Mouse (Mus musculus) MEL (cell line): ENCODE results near the gene Ect2l. TPM values are rescaled to one million over a fixed set of nuclear protein-coding genes. Genes with fewer than 3 reads are reported as not detected.

ENCODE experiments used
- DNase-seq: peaks from one replicate; pipeline ENCODE4 v3.0.0; 2011; ENCODE audit warnings: low read depth, low spot score
- H3K27ac ChIP-seq: 2 replicates; pipeline ENCODE4 v1.5.1; 2012; ENCODE audit warnings: low read depth, mild to moderate bottlenecking, control low read depth, low read length, moderate library complexity; ENCODE audit not compliant: control insufficient read depth
- H3K27me3 ChIP-seq, 2 experiments: fragments of 150-350 bp in 1 of 2; sonication (generic) in 1 of 2; 2 replicates each; pipeline ENCODE4 v1.6.1; 2012; ENCODE audit warnings: low read length in 2 of 2, mild to moderate bottlenecking in 2 of 2, improper control_type of control experiment in 1 of 2, moderate library complexity in 1 of 2; ENCODE audit not compliant: insufficient read depth in 2 of 2, control insufficient read depth in 1 of 2
- H3K36me3 ChIP-seq, 2 experiments: 2 replicates each; pipeline ENCODE4 v1.6.1; 2012 to 2014; ENCODE audit warnings: low read length in 2 of 2, improper control_type of control experiment in 1 of 2, inconsistent platforms in 1 of 2, mild to moderate bottlenecking in 1 of 2; ENCODE audit not compliant: insufficient read depth in 2 of 2, control insufficient read depth in 1 of 2
- H3K4me1 ChIP-seq, 2 experiments: fragments of 150-350 bp in 1 of 2; sonication (generic) in 1 of 2; 2 replicates each; pipeline ENCODE4 v1.6.1; 2012; ENCODE audit warnings: low read length in 2 of 2, improper control_type of control experiment in 1 of 2, mild to moderate bottlenecking in 1 of 2; ENCODE audit not compliant: insufficient read depth in 2 of 2, control insufficient read depth in 1 of 2
- H3K4me3 ChIP-seq, 2 experiments: fragments of 150-350 bp in 1 of 2; sonication (generic) in 1 of 2; 2 replicates each; pipeline ENCODE4 v1.5.1; 2012; ENCODE audit warnings: low read depth in 2 of 2, low read length in 2 of 2, mild to moderate bottlenecking in 2 of 2, moderate library complexity in 2 of 2, control low read depth in 1 of 2, improper control_type of control experiment in 1 of 2; ENCODE audit not compliant: control insufficient read depth in 1 of 2, insufficient read depth in 1 of 2
- H3K79me2 ChIP-seq: 2 replicates; pipeline ENCODE4 v1.6.1; 2012; ENCODE audit warnings: mild to moderate bottlenecking, low read length, moderate library complexity; ENCODE audit not compliant: control insufficient read depth, poor library complexity, insufficient read depth
- H3K9ac ChIP-seq: 2 replicates; pipeline ENCODE4 v1.6.1; 2012; ENCODE audit warnings: low read depth, mild to moderate bottlenecking, control low read depth, low read length, moderate library complexity; ENCODE audit not compliant: control insufficient read depth, poor library complexity, severe bottlenecking
- H3K9me3 ChIP-seq: fragments of 150-350 bp; sonication (generic); replicated peaks from 2 replicates; pipeline ENCODE4 v1.6.1; 2012; ENCODE audit warnings: mild to moderate bottlenecking, low read length, improper control_type of control experiment, moderate library complexity; ENCODE audit not compliant: insufficient read depth
- CHD1 ChIP-seq: IDR thresholded peaks from 2 replicates; pipeline ENCODE4 v1.6.1; 2012; ENCODE audit warnings: low read depth, mild to moderate bottlenecking, inconsistent platforms, low read length, improper control_type of control experiment
- CHD2 ChIP-seq: IDR thresholded peaks from 2 replicates; pipeline ENCODE4 v1.6.1; 2011; ENCODE audit warnings: low read length, improper control_type of control experiment
- CTCF ChIP-seq, 3 experiments: IDR thresholded peaks in 2 of 3; conservative IDR thresholded peaks in 1 of 3; 2 replicates each; pipeline ENCODE4 v1.5.1; 2011 to 2012; ENCODE audit warnings: low read length in 3 of 3, low read depth in 2 of 3, mild to moderate bottlenecking in 2 of 3, improper control_type of control experiment in 1 of 3, inconsistent platforms in 1 of 3, mixed read lengths in 1 of 3, moderate library complexity in 1 of 3; ENCODE audit not compliant: control insufficient read depth in 1 of 3, insufficient read depth in 1 of 3, poor library complexity in 1 of 3, severe bottlenecking in 1 of 3
- ELF1 ChIP-seq: IDR thresholded peaks from 2 replicates; pipeline ENCODE4 v1.6.1; 2014; ENCODE audit warnings: low read depth, mild to moderate bottlenecking, inconsistent platforms, low read length, improper control_type of control experiment, moderate library complexity
- EP300 ChIP-seq, 2 experiments: IDR thresholded peaks; 2 replicates each; pipeline ENCODE4 v1.6.1; 2011; ENCODE audit warnings: improper control_type of control experiment in 2 of 2, low read length in 2 of 2, low read depth in 1 of 2, mild to moderate bottlenecking in 1 of 2
- ETS1 ChIP-seq: IDR thresholded peaks from 2 replicates; pipeline ENCODE4 v1.6.1; 2012; ENCODE audit warnings: low read depth, mild to moderate bottlenecking, inconsistent platforms, low read length, improper control_type of control experiment, moderate library complexity
- GABPA ChIP-seq: IDR thresholded peaks from 2 replicates; pipeline ENCODE4 v1.6.1; 2012; ENCODE audit warnings: low read depth, mild to moderate bottlenecking, inconsistent platforms, low read length, improper control_type of control experiment, moderate library complexity
- KAT2A ChIP-seq: conservative IDR thresholded peaks from 2 replicates; pipeline ENCODE4 v1.6.1; 2012; ENCODE audit warnings: low read depth, low read length, improper control_type of control experiment, inconsistent platforms
- MAZ ChIP-seq: IDR thresholded peaks from 2 replicates; pipeline ENCODE4 v1.6.1; 2012; ENCODE audit warnings: low read depth, mild to moderate bottlenecking, inconsistent platforms, low read length, improper control_type of control experiment
- MEF2A ChIP-seq: IDR thresholded peaks from 2 replicates; pipeline ENCODE4 v1.6.1; 2014; ENCODE audit warnings: low read depth, mild to moderate bottlenecking, inconsistent platforms, low read length, improper control_type of control experiment; ENCODE audit not compliant: poor library complexity, insufficient replicate concordance, severe bottlenecking; ENCODE audit errors: extremely low read depth
- MXI1 ChIP-seq: IDR thresholded peaks from 2 replicates; pipeline ENCODE4 v1.6.1; 2011; ENCODE audit warnings: mild to moderate bottlenecking, low read depth, low read length, improper control_type of control experiment
- MYB ChIP-seq: IDR thresholded peaks from 2 replicates; pipeline ENCODE4 v1.6.1; 2011; ENCODE audit warnings: mild to moderate bottlenecking, low read depth, low read length, improper control_type of control experiment
- MYC ChIP-seq: IDR thresholded peaks from 2 replicates; pipeline ENCODE4 v1.6.1; 2011; ENCODE audit warnings: low read depth, mild to moderate bottlenecking, low read length, improper control_type of control experiment, moderate library complexity
- RAD21 ChIP-seq: IDR thresholded peaks from 2 replicates; pipeline ENCODE4 v1.6.1; 2011; ENCODE audit warnings: mild to moderate bottlenecking, low read depth, low read length, improper control_type of control experiment
- SIN3A ChIP-seq: IDR thresholded peaks from 2 replicates; pipeline ENCODE4 v1.6.1; 2012; ENCODE audit warnings: low read length, improper control_type of control experiment, inconsistent platforms
- SMC3 ChIP-seq: IDR thresholded peaks from 2 replicates; pipeline ENCODE4 v1.6.1; 2011; ENCODE audit warnings: low read depth, low read length, improper control_type of control experiment
- TAL1 ChIP-seq: IDR thresholded peaks from 2 replicates; pipeline ENCODE4 v1.6.1; 2012; ENCODE audit warnings: mild to moderate bottlenecking, inconsistent platforms, low read length, moderate library complexity, mixed read lengths
- UBTF ChIP-seq: IDR thresholded peaks from 2 replicates; pipeline ENCODE4 v1.6.1; 2012; ENCODE audit warnings: low read depth, mild to moderate bottlenecking, inconsistent platforms, low read length, improper control_type of control experiment, moderate library complexity, borderline replicate concordance; ENCODE audit not compliant: insufficient read depth
- USF1 ChIP-seq: IDR thresholded peaks from 2 replicates; pipeline ENCODE4 v1.6.1; 2014; ENCODE audit warnings: low read depth, mild to moderate bottlenecking, inconsistent platforms, low read length, improper control_type of control experiment, moderate library complexity
- ZKSCAN1 ChIP-seq: IDR thresholded peaks from 2 replicates; pipeline ENCODE4 v1.6.1; 2012; ENCODE audit warnings: low read depth, mild to moderate bottlenecking, inconsistent platforms, low read length, improper control_type of control experiment, moderate library complexity
- ZNF384 ChIP-seq: IDR thresholded peaks from 2 replicates; pipeline ENCODE4 v1.6.1; 2012; ENCODE audit warnings: low read depth, mild to moderate bottlenecking, inconsistent platforms, low read length, improper control_type of control experiment
- polyA plus RNA-seq, 2 experiments: library from polyadenylated mRNA; stranded (reverse) in 1 of 2; unstranded in 1 of 2; fragments of >175 nt in 1 of 2; fragments of >200 nt in 1 of 2; gene quantifications; 2 replicates each; pipeline versions ENCODE4 v1.2.1 to v1.2.4; 2012; ENCODE audit warnings: low replicate concordance in 2 of 2, low read depth in 1 of 2; ENCODE audit not compliant: insufficient read length in 2 of 2, insufficient read depth in 1 of 2, missing spikeins in 1 of 2
- total RNA-seq: library from RNA; depleted of rRNA; stranded (reverse); fragments of 300-350 nt; gene quantifications from 2 replicates; pipeline ENCODE4 v1.2.3, GENCODE M21; 2012

The Ect2l gene
- total and polyA plus RNA-seq, 3 experiments = not detected

DNA sequence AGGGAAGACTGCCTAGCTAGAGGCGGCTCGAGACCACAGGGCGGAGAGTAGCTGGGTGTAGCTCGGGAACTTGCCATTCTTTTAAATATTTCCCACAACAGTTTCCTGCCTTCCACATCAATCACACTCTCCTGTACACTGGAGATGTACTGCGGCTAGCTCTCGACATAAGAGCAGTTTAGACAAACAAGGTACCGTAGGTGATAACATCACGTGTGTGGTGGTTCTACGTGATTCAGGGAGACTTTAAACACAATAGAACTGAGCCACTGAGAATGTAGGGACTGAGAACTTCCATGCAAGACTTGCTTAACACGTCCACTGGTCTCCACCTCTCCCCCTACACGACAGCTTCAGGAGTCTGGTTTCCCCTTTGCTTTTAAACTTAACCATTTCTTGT, 17.5 kb downstream of the Ect2l start:
- Histone ChIP-seq H3K79me2 (no peaks in the 10 kb centered on the region), H3K36me3 (no peaks in the 10 kb centered on the region), H3K27ac (no peak overlapping the region), H3K27me3 (peaks cover 0 to 2% of the 10 kb centered on the region in 2 experiments; a peak in 1 of 4 replicates), H3K9me3 (no peaks in the 10 kb centered on the region), H3K4me3 (no peak overlapping the region), H3K9ac (no peak overlapping the region), H3K4me1 (no peaks in the 10 kb centered on the region)
- no peak for DNase-seq
- no peak for TF ChIP-seq CTCF (IDR thresholded peaks at IDR 0.05 in 2 of 3, conservative IDR thresholded peaks at IDR 0.05 in 1 of 3; ENCODE audit: control insufficient read depth in 1 of 3, insufficient read depth in 1 of 3, low read depth in 2 of 3, low read length in 3 of 3, poor library complexity in 1 of 3, severe bottlenecking in 1 of 3)
- TF ChIP-seq SMC3 = no peak
- no peak for TF ChIP-seq ZNF384
- TF ChIP-seq GABPA = no peak
- TF ChIP-seq SIN3A = no peak
- no peak for TF ChIP-seq ZKSCAN1
- no peak for TF ChIP-seq RAD21

DNA sequence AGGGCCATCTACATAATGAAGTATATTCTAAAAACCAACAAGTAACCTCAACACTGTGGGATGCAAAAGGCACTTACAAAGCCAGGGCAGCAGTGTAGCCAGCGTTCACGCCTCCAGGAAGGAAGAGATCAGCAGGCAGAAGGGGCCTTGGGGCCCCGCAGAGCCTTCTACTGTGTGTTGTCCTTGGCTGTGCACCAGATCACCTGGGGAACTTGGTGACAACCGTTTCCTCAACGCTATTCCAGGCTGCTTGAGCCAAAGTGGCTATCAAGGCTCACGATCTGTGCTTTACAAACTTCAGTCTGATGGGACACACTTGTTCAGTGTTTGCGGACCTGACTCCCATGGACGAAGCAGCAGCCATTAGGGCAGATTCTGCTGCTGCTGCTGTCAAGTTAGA, 19.0 kb downstream of the Ect2l start:
- H3K9me3 ChIP-seq = no peaks in the 10 kb centered on the region
- H3K9ac ChIP-seq = no peak overlapping the region
- H3K4me1 ChIP-seq = no peaks in the 10 kb centered on the region
- H3K4me3 ChIP-seq = no peak overlapping the region
- H3K36me3 ChIP-seq = no peaks in the 10 kb centered on the region
- TF ChIP-seq CHD1 = no peak
- no peak for TF ChIP-seq MYB
- TF ChIP-seq KAT2A = no peak
- TF ChIP-seq, all 39 proteins: peak for 0
- Histone ChIP-seq H3K27ac (no peak overlapping the region), H3K27me3 (peaks cover 0 to 2% of the 10 kb centered on the region in 2 experiments; a peak in 1 of 4 replicates), H3K79me2 (no peaks in the 10 kb centered on the region)
- peak; percentile 4 for DNase-seq

DNA sequence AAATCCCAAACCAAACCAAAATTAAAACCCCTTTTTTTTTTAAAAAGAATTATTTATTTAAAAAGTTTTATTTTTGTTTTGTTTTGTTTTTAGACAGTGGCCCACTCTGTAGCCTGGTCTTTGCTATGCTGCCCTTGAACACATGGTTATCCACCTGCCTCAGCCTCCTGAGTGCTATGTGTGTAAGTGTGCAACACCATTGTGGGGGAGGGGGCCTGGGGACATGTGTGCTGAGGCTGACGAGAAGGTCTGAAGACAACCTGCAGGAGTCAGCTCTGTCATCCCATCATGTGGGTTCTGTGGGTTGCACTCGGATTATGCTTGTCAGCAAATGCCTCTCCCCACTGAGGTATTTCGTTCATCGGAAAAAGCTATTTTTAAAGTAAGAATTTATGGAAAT, 21.2 kb downstream of the Ect2l start:
- H3K36me3 ChIP-seq = no peaks in the 10 kb centered on the region
- H3K9ac ChIP-seq = no peak overlapping the region
- H3K27me3 ChIP-seq = peaks cover 0 to 2% of the 10 kb centered on the region in 2 experiments; a peak in 1 of 4 replicates
- H3K27ac ChIP-seq = no peak overlapping the region
- no peak for DNase-seq
- H3K79me2 ChIP-seq = no peaks in the 10 kb centered on the region
- H3K4me1 ChIP-seq = no peaks in the 10 kb centered on the region
- TF ChIP-seq UBTF = no peak
- no peak for TF ChIP-seq ELF1
- TF ChIP-seq USF1 = no peak
- no peak for TF ChIP-seq CHD2
- TF ChIP-seq ETS1 = no peak
- TF ChIP-seq MXI1 = no peak
- TF ChIP-seq MYB = no peak
- no peak for TF ChIP-seq MEF2A
- TF ChIP-seq RAD21 = no peak
- no peak for TF ChIP-seq SIN3A
- no peak for TF ChIP-seq CHD1
- no peak for TF ChIP-seq TAL1
- no peak for TF ChIP-seq EP300 (IDR thresholded peaks at IDR 0.05; ENCODE audit: low read depth in 1 of 2, low read length in 2 of 2)
- no peak for TF ChIP-seq MAZ
- no peak for TF ChIP-seq ZKSCAN1
- TF ChIP-seq MYC = no peak
- no peak overlapping the region for H3K4me3 ChIP-seq
- no peaks in the 10 kb centered on the region for H3K9me3 ChIP-seq
